Mouse (Mus musculus) heart, postnatal 0 days (tissue): Measurements from ENCODE around the gene Mageb16. TPM values are rescaled to one million over a fixed set of nuclear protein-coding genes. Genes with fewer than 3 reads are reported as not detected.

Source experiments
- ATAC-seq: fragments of 200-750 bp; cut with Nextera tagmentation; 2 replicates; pipeline ENCODE4 v1.8.0; 2017; ENCODE audit warnings: low read depth, moderate number of reproducible peaks, moderate library complexity; ENCODE audit not compliant: insufficient read depth
- DNase-seq: peaks from one replicate; pipeline ENCODE4 v3.0.0-alpha.2; 2016; ENCODE audit warnings: low spot score
- H3K27ac ChIP-seq: fragments of 300-500 bp; sonication (generic); 2 replicates; pipeline ENCODE4 v1.5.1; 2014; ENCODE audit warnings: low read depth, mild to moderate bottlenecking
- H3K27me3 ChIP-seq: fragments of 300-500 bp; sonication (generic); 2 replicates; pipeline ENCODE4 v1.6.1; 2014; ENCODE audit warnings: low read length, mixed read lengths; ENCODE audit not compliant: control insufficient read depth, insufficient read depth
- H3K36me3 ChIP-seq: fragments of 300-500 bp; sonication (generic); replicated peaks from 2 replicates; pipeline ENCODE4 v1.6.1; 2014; ENCODE audit warnings: low read length, mixed read lengths; ENCODE audit not compliant: control insufficient read depth, insufficient read depth
- H3K4me1 ChIP-seq: fragments of 300-500 bp; sonication (generic); 2 replicates; pipeline ENCODE4 v1.6.1; 2014; ENCODE audit warnings: antibody characterized with exemption; ENCODE audit not compliant: control insufficient read depth, insufficient read depth
- H3K4me2 ChIP-seq: fragments of 300-500 bp; sonication (generic); 2 replicates; pipeline ENCODE4 v1.6.1; 2014; ENCODE audit warnings: low read depth, mild to moderate bottlenecking, low read length, moderate library complexity
- H3K4me3 ChIP-seq: fragments of 300-500 bp; sonication (generic); 2 replicates; pipeline ENCODE4 v1.5.1; 2014; ENCODE audit warnings: low read depth, low read length
- H3K9ac ChIP-seq: fragments of 300-500 bp; sonication (generic); replicated peaks from 2 replicates; pipeline ENCODE4 v1.6.1; 2014; ENCODE audit warnings: low read depth, low read length, mixed read lengths
- H3K9me3 ChIP-seq: fragments of 300-500 bp; sonication (generic); replicated peaks from 2 replicates; pipeline ENCODE4 v1.6.1; 2016; ENCODE audit warnings: low read length; ENCODE audit not compliant: control insufficient read depth
- CTCF ChIP-seq: IDR thresholded peaks from 2 replicates; pipeline ENCODE4 v1.5.1; 2016; ENCODE audit warnings: antibody characterized with exemption, control low read depth, low read depth
- EP300 ChIP-seq: IDR thresholded peaks from 2 replicates; pipeline ENCODE4 v1.6.1; 2016; ENCODE audit warnings: antibody characterized with exemption, low read depth
- WGBS: fragments of 180-500 bp; shearing (Covaris S2); extraction: QIAGEN DNeasy Blood & Tissue Kit; methylation state at CpG from one replicate; pipeline ENCODE4 v1.1.7; 2014; 5-methylcytosine and 5-hydroxymethylcytosine counted together
- polyA plus RNA-seq: library from polyadenylated mRNA; unstranded; fragments of >200 nt; fragmentation: Nextera tagmentation; extraction: Ambion mirVana; gene quantifications from 2 replicates; pipeline ENCODE4 v1.2.1, GENCODE M21; 2015
- total RNA-seq: library from RNA; depleted of rRNA; stranded (reverse); fragments of >200 nt; gene quantifications from 2 replicates; pipeline ENCODE4 v1.2.3, GENCODE M21; 2014; ENCODE audit warnings: low replicate concordance; rRNA removed

Gene Mageb16
- not detected in 2 replicates for total RNA-seq
- not detected in 2 replicates for polyA plus RNA-seq

DNA sequence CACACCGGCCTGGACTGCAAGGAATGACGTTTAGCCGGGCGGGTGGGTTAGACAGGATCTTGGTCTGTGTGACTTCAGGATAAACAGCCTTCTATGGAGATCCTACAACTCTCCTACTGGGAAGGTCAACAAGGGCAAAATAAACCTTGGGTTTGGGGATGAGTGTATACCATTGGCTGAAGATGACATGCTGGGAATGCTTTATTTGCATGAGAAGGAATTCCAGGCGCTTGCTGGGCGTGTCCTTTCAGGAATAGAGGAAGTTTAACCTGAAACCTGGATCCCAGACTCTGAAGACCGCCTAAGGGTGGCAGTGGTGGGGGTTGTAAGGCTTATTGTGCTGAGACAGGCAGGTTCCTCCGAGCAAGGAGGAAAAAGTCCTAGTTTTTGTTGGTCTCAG is at the start of gene Mageb16:
Mageb16 (minus strand) TSS at position 25 of the 400 bp plus-strand sequence.
- H3K4me2 ChIP-seq: no peak within 1 kb of the TSS
- ATAC-seq: no peak
- no peaks in the 10 kb centered on the region; the same call in 1 of the 2 replicates for H3K9me3 ChIP-seq
- H3K27me3 ChIP-seq: no peaks in the 10 kb centered on the region
- WGBS: 53% methylated on average over 8 of the region's 8 CpGs
- TF ChIP-seq EP300 (no peak), CTCF (no peak)
- no peak within 1 kb of the TSS for H3K4me3 ChIP-seq
- no peaks in the 10 kb centered on the region for H3K36me3 ChIP-seq
- no peak within 1 kb of the TSS for H3K9ac ChIP-seq
- H3K4me1 ChIP-seq: no peaks in the 10 kb centered on the region
- H3K27ac ChIP-seq: no peak within 1 kb of the TSS
- DNase-seq: no peak

DNA sequence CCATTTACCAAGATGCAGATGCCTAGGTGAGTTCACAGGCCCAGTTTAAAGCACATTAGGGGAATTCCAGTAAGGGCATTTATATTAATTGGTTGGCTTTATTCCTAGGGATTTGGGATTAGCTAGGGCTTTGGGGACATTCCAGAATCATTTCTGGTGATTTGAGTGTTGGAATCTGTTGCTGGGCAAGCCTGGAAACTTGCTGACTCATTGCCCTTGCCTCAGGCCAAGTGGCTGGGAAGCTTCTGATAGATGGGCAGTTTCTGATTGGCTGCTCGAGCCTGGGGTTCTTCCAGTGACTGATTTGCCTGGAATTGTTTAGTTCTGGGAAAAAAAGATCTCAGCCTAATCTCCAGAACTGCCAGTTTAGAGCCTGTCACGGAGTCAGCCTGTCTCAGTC is 20.1 kb downstream of the Mageb16 start:
- H3K27ac ChIP-seq: no peak overlapping the region
- H3K36me3 ChIP-seq: no peaks in the 10 kb centered on the region
- DNase-seq: no peak
- 25% methylated on average over 2 of the region's 2 CpGs for WGBS
- H3K9me3 ChIP-seq: no peaks in the 10 kb centered on the region
- H3K4me1 ChIP-seq: no peaks in the 10 kb centered on the region
- no peak overlapping the region for H3K4me3 ChIP-seq
- no peak overlapping the region for H3K9ac ChIP-seq
- H3K27me3 ChIP-seq: no peaks in the 10 kb centered on the region
- TF ChIP-seq CTCF: no peak
- TF ChIP-seq EP300: no peak
- no peak for ATAC-seq
- no peak overlapping the region for H3K4me2 ChIP-seq

DNA sequence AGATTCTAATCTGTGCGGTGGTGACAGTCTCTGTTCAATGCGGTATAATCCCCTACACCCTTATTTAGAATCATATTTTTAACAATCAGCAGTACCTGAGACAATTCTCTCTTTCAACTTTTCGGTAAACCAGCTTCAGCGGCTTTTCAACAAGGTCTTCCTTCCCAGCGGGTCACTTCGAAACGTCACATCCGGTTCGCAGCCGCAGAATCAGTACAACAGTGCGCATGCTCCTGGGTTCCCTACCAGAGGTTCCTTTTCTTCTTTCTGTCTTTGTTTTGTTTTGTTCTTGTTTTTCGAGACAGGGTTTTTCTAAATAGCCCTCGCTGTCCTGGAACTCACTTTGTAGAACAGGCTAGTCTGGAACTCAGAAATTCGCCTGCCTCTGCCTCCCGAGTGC is 35.8 kb downstream of the Mageb16 start:
- Histone ChIP-seq H3K9me3 (no peaks in the 10 kb centered on the region), H3K4me3 (no peak overlapping the region), H3K36me3 (no peaks in the 10 kb centered on the region), H3K9ac (no peak overlapping the region), H3K27me3 (no peaks in the 10 kb centered on the region), H3K27ac (no peak overlapping the region), H3K4me2 (no peak overlapping the region), H3K4me1 (no peaks in the 10 kb centered on the region)
- DNase-seq (no peak), ATAC-seq (no peak)
- WGBS: 80% methylated on average over 15 of the region's 15 CpGs
- TF ChIP-seq CTCF (no peak), EP300 (no peak)

DNA sequence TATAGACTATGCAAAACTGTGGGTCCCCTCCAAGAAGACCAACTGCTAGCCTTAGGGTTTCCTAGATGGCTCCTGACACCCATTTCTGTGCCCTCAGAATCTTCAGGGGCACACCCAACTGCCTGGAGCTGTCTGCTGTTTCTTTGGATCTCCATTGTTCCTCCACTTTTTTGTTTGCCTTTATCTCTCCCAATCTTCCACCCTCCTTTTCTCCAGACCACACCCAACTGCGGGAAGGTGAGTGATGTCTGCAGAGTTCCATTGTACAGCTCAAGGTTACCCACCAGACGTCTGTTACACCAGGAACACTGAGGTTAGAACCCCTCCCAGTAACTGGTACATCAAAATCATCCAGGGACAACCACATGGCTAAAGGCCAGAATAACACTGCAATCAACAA is 64.8 kb downstream of the Mageb16 start:
- Histone ChIP-seq H3K27me3 (no peaks in the 10 kb centered on the region), H3K4me2 (no peak overlapping the region), H3K4me3 (no peak overlapping the region), H3K27ac (no peak overlapping the region), H3K9me3 (no peaks in the 10 kb centered on the region), H3K36me3 (no peaks in the 10 kb centered on the region), H3K4me1 (no peaks in the 10 kb centered on the region), H3K9ac (no peak overlapping the region)
- WGBS: 52% methylated on average over 2 of the region's 2 CpGs
- TF ChIP-seq EP300: no peak
- ATAC-seq: no peak
- no peak for DNase-seq

Other genes with a start within 250 kb of the Mageb16 start
- gene Gm7173, start 154.2 kb downstream of the Mageb16 start, total RNA-seq: not detected in 2 replicates
- 0.01 and 0.15 TPM in 2 replicates for gene Gm7173, start 154.2 kb downstream of the Mageb16 start, polyA plus RNA-seq